Mouse (Mus musculus) pancreas, adult 10 weeks (tissue): ENCODE measurements around the gene Faap24. TPM values are rescaled to one million over a fixed set of nuclear protein-coding genes. Genes with fewer than 3 reads are reported as not detected.

ENCODE experiments used
- polyA plus RNA-seq: library from polyadenylated mRNA; stranded (reverse); fragments of 350-450 nt; fragmentation: Illumina TruSeq; extraction: RNeasy Lipid Tissue Mini Kit (QIAGEN cat#74804); gene quantifications from one replicate; pipeline ENCODE4 v1.2.3, GENCODE M21; 2015; ENCODE audit warnings: low read depth, low replicate concordance; ENCODE audit not compliant: insufficient read depth

Gene Faap24
- 0.61 TPM for polyA plus RNA-seq

DNA sequence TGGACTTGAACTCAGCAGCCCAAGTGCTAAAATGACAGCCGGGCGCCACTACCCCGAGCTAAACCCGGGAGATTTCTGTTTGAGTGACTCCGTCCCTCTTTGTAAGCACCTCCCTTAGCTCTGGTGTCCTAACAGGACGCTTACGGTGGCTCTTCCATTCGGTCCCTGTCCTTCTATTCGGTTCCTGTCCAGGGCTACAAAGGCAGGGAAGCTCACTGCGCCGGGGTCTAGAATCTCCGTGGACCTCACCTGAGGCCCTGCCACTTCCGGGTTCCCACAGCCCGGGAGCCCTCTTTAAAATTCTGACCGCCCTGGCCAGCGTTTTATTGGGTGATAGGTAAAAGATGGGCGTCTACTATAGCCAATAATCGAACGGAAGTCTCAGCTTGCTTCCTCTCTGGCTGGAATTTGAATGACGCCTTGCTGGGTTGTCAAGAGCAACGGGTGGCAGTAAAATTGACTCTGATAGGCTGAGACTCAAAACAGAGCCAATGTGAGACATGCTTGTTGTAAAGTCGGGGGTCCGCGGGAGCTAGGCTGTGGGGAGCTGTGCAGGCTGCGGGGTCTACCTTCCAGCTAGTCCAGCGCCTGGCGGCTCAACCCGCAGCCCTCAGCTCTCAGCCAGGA lies at the start of gene Faap24, which contains the start of gene Cep89:
Faap24 (minus strand) TSS at position 295 of the 627 bp plus-strand sequence.
Cep89 (plus strand) TSS at position 494 of the 627 bp plus-strand sequence.

Other genes with a start within 250 kb of the Faap24 start
- 2.0 TPM for gene Slc7a10, start 210.5 kb downstream of the Faap24 start, polyA plus RNA-seq
- 5.0 TPM for gene Lrp3, start 181.3 kb downstream of the Faap24 start, polyA plus RNA-seq
- gene Gpatch1, start 78.4 kb downstream of the Faap24 start, polyA plus RNA-seq = 2.4 TPM
- gene Rhpn2, start 62.7 kb downstream of the Faap24 start, polyA plus RNA-seq = 6.7 TPM
- 6.0 TPM for gene Cep89, start 199 bp upstream of the Faap24 start, polyA plus RNA-seq
- not detected for gene Slc7a9, start 52.0 kb upstream of the Faap24 start, polyA plus RNA-seq
- not detected for gene Tdrd12, start 140.9 kb upstream of the Faap24 start, polyA plus RNA-seq
- gene Nudt19, start 159.5 kb upstream of the Faap24 start, polyA plus RNA-seq = 18.7 TPM
- not detected for gene Rgs9bp, start 188.7 kb upstream of the Faap24 start, polyA plus RNA-seq
- 6.7 TPM for gene Ankrd27, start 189.4 kb upstream of the Faap24 start, polyA plus RNA-seq